Mouse (Mus musculus): ENCODE measurements around the gene Cryzl1.

Cryzl1 gene

GRCm38 (mm10) chr16:91728123-91729065, at the start of gene Cryzl1:
Gene Cryzl1 (minus strand): TSS chr16:91728975.
- peak; percentile 96 for DNase-seq (ENCODE audit: low spot score)

GRCm38 (mm10) chr16:91772586-91772985, 43.8 kb upstream of the Cryzl1 start:
- no peak for DNase-seq (ENCODE audit: low spot score)

GRCm38 (mm10) chr16:91771334-91771733, 42.6 kb upstream of the Cryzl1 start:
- no peak for DNase-seq (ENCODE audit: low spot score)

- no peak for DNase-seq (ENCODE audit: low spot score)
These were observed 41.9 kb upstream of the Cryzl1 start for GRCm38 (mm10) chr16:91770662-91771061.

- DNase-seq (ENCODE audit: low spot score), result no peak
These were observed 41.1 kb upstream of the Cryzl1 start for GRCm38 (mm10) chr16:91769911-91770310.

- no peak for DNase-seq (ENCODE audit: low spot score)
These were observed 39.8 kb upstream of the Cryzl1 start for GRCm38 (mm10) chr16:91768586-91768985.

GRCm38 (mm10) chr16:91767165-91767701, 38.5 kb upstream of the Cryzl1 start:
- DNase-seq (ENCODE audit: low spot score), result no peak

GRCm38 (mm10) chr16:91765816-91766210, 37.0 kb upstream of the Cryzl1 start:
- DNase-seq (ENCODE audit: low spot score), result no peak

GRCm38 (mm10) chr16:91765121-91765815, 36.5 kb upstream of the Cryzl1 start:
- DNase-seq (ENCODE audit: low spot score), result no peak

GRCm38 (mm10) chr16:91764414-91764813, 35.6 kb upstream of the Cryzl1 start:
- no peak for DNase-seq (ENCODE audit: low spot score)

- no peak for DNase-seq (ENCODE audit: low spot score)
These were observed 35.2 kb upstream of the Cryzl1 start for GRCm38 (mm10) chr16:91763975-91764374.

- DNase-seq (ENCODE audit: low spot score), result no peak
These were observed 33.7 kb upstream of the Cryzl1 start for GRCm38 (mm10) chr16:91762476-91762875.

- DNase-seq (ENCODE audit: low spot score), result no peak
These were observed 33.0 kb upstream of the Cryzl1 start for GRCm38 (mm10) chr16:91761761-91762160.

- no peak for DNase-seq (ENCODE audit: low spot score)
These were observed 32.4 kb upstream of the Cryzl1 start for GRCm38 (mm10) chr16:91761202-91761601.

GRCm38 (mm10) chr16:91754957-91755356, 26.2 kb upstream of the Cryzl1 start:
- no peak for DNase-seq (ENCODE audit: low spot score)

GRCm38 (mm10) chr16:91753611-91754010, 24.8 kb upstream of the Cryzl1 start:
- DNase-seq (ENCODE audit: low spot score), result no peak

GRCm38 (mm10) chr16:91751644-91752385, 23.0 kb upstream of the Cryzl1 start:
- no peak for DNase-seq (ENCODE audit: low spot score)

- DNase-seq (ENCODE audit: low spot score), result no peak
These were observed 18.8 kb upstream of the Cryzl1 start for GRCm38 (mm10) chr16:91747567-91747966.

- no peak for DNase-seq (ENCODE audit: low spot score)
These were observed 17.6 kb upstream of the Cryzl1 start for GRCm38 (mm10) chr16:91746101-91746950.

GRCm38 (mm10) chr16:91743055-91743454, 14.3 kb upstream of the Cryzl1 start:
- DNase-seq (ENCODE audit: low spot score), result no peak

GRCm38 (mm10) chr16:91740918-91741255, 12.1 kb upstream of the Cryzl1 start:
- DNase-seq (ENCODE audit: low spot score), result no peak
